Mouse (Mus musculus) layer of hippocampus, adult 9-10 months (tissue): ENCODE data around the gene Kif21b.

ENCODE experiments used
- DNase-seq: peaks from one replicate; pipeline ENCODE4 v3.0.0; 2022; ENCODE audit warnings: low spot score

Kif21b gene

GRCm38 (mm10) chr1:136128944-136129589 is 2.1 kb upstream of the Kif21b start:
- no peak for DNase-seq

- DNase-seq: no peak
Measured at GRCm38 (mm10) chr1:136130107-136130506, 1.1 kb upstream of the Kif21b start.

- DNase-seq: no peak
Measured at GRCm38 (mm10) chr1:136131603-136132291, 558 bp downstream of the Kif21b start.

- DNase-seq: no peak
Measured at GRCm38 (mm10) chr1:136132386-136133201, 1.4 kb downstream of the Kif21b start.

- DNase-seq: no peak
Measured at GRCm38 (mm10) chr1:136133570-136134240, 2.5 kb downstream of the Kif21b start.

GRCm38 (mm10) chr1:136134547-136134946 is 3.4 kb downstream of the Kif21b start:
- no peak for DNase-seq

GRCm38 (mm10) chr1:136135046-136135445 is 3.9 kb downstream of the Kif21b start:
- DNase-seq: no peak

- no peak for DNase-seq
Measured at GRCm38 (mm10) chr1:136135777-136136444, 4.7 kb downstream of the Kif21b start.

GRCm38 (mm10) chr1:136136547-136136946 is 5.4 kb downstream of the Kif21b start:
- no peak for DNase-seq

- DNase-seq: no peak
Measured at GRCm38 (mm10) chr1:136137071-136137531, 5.9 kb downstream of the Kif21b start.

- DNase-seq: no peak
Measured at GRCm38 (mm10) chr1:136137575-136137974, 6.4 kb downstream of the Kif21b start.

- no peak for DNase-seq
Measured at GRCm38 (mm10) chr1:136138191-136138830, 7.1 kb downstream of the Kif21b start.

GRCm38 (mm10) chr1:136139990-136140640 is 8.9 kb downstream of the Kif21b start:
- DNase-seq: no peak

GRCm38 (mm10) chr1:136141176-136141950 is 10.2 kb downstream of the Kif21b start:
- no peak for DNase-seq

- DNase-seq: peak; percentile 74
Measured at GRCm38 (mm10) chr1:136142336-136142735, 11.1 kb downstream of the Kif21b start.

GRCm38 (mm10) chr1:136143514-136143913 is 12.3 kb downstream of the Kif21b start:
- no peak for DNase-seq

- DNase-seq: no peak
Measured at GRCm38 (mm10) chr1:136149702-136150101, 18.5 kb downstream of the Kif21b start.

- no peak for DNase-seq
Measured at GRCm38 (mm10) chr1:136151371-136151770, 20.2 kb downstream of the Kif21b start.

- DNase-seq: no peak
Measured at GRCm38 (mm10) chr1:136156304-136156703, 25.1 kb downstream of the Kif21b start.

GRCm38 (mm10) chr1:136156951-136157350 is 25.8 kb downstream of the Kif21b start:
- DNase-seq: no peak
